Mouse (Mus musculus) macrophage (primary cell): ENCODE data around the gene Map2k5. TPM values are rescaled to one million over a fixed set of nuclear protein-coding genes. Genes with fewer than 3 reads are reported as not detected.

ENCODE experiments used
- H3K27ac ChIP-seq: fragments of 350-480 bp; formaldehyde crosslinking; 2 replicates; pipeline ENCODE4 v1.9.0; 2021
- H3K36me3 ChIP-seq: fragments of 350-480 bp; formaldehyde crosslinking; 2 replicates; pipeline ENCODE4 v1.9.0; 2021; ENCODE audit errors: inconsistent target
- H3K4me3 ChIP-seq: fragments of 350-480 bp; formaldehyde crosslinking; 2 replicates; pipeline ENCODE4 v1.9.0; 2021; ENCODE audit errors: inconsistent target
- H3K79me2 ChIP-seq: fragments of 350-480 bp; formaldehyde crosslinking; 2 replicates; pipeline ENCODE4 v1.9.0; 2021; ENCODE audit errors: inconsistent target
- WGBS: methylation state at CpG from one replicate; pipeline ENCODE4 v1.1.7; 2026; ENCODE audit warnings: inconsistent platforms; ENCODE audit not compliant: missing documents; 5-methylcytosine and 5-hydroxymethylcytosine counted together
- polyA plus RNA-seq: library from polyadenylated mRNA; stranded (reverse); fragments of 250-400 nt; gene quantifications from 3 replicates; pipeline ENCODE4 v1.2.4, GENCODE M21; 2018; ENCODE audit warnings: inconsistent platforms

Map2k5 gene
- polyA plus RNA-seq, 1 experiment from 2014 or later: 30.0 TPM

DNA sequence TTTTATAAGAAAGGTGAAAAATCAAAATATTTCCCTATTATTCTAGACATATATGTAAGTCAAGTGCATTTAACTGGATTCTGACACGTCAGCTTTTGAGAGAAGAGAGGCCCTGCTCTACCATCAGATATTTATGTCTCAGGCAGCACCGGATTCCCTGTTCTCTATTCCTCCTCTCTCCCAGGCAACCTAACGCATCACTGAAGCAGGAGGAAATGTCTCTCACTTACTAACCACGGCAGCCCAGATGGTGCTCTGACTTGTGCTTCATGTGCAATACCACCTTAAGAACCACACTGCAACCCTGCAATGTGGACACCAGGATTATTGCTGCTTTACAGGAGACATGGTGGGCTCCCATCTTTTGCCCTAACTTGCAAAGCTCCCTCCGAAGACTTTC lies 18.7 kb downstream of the Map2k5 start:
- no peak overlapping the region for H3K27ac ChIP-seq
- 72% methylated on average over 5 of the region's 5 CpGs for WGBS
- H3K4me3 ChIP-seq: no peak overlapping the region
- H3K36me3 ChIP-seq: peaks cover 32% of the 10 kb centered on the region; the same call in 1 of the 2 replicates
- H3K79me2 ChIP-seq: peaks cover 9% of the 10 kb centered on the region; the same call in 1 of the 2 replicates

DNA sequence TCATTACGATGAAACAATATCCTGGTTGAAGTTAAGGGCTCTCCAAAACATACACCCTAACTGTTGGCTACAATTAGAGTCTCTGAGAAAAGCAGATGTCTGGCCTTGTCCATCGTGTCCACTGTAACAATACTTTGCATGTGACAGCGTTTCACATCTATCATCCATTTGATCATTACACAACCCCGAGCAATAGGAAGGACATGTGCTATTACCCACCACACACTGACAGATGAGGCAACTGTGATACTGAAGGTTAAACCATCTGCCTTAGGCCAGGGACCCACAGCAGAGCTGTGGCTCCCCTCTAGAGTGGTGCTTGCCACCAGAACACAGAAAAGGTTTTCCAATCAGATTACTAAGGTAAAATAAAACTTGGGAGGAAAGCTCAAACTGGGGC lies 21.0 kb downstream of the Map2k5 start:
- Histone ChIP-seq H3K27ac (no peak overlapping the region), H3K4me3 (no peak overlapping the region), H3K79me2 (0 out of 2 replicates have a peak, but pooled peaks cover 5% of the 10 kb centered on the region), H3K36me3 (peaks cover 32% of the 10 kb centered on the region; the same call in 1 of the 2 replicates)
- WGBS: 77% methylated on average over 4 of the region's 4 CpGs

DNA sequence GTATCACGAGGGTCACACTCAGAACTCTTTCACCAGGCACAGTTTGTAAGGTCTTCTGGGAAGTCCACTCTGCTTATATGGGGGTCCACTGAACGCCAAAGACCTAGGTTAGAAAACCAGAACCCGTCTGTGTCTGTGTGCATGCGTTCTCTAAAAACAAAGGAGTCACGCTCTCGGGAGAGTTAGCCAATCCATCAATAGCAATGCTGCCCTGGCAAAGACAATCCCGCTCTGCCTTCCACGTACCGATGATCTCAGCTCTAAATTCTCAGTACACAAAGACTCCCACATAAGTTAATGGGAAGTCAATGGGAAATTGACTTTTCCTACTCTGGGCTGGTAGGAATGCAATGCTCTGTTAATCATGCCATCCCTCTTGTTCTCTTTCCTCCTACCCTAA lies 21.4 kb downstream of the Map2k5 start:
- Histone ChIP-seq H3K36me3 (peaks cover 32% of the 10 kb centered on the region; the same call in 1 of the 2 replicates), H3K4me3 (no peak overlapping the region), H3K79me2 (0 out of 2 replicates have a peak, but pooled peaks cover 5% of the 10 kb centered on the region), H3K27ac (no peak overlapping the region)
- 97% methylated on average over 9 of the region's 9 CpGs for WGBS

- no peak overlapping the region for H3K4me3 ChIP-seq
- no peak overlapping the region for H3K27ac ChIP-seq
- no peaks in the 10 kb centered on the region for H3K79me2 ChIP-seq
- 95% methylated on average over 4 of the region's 4 CpGs for WGBS
- H3K36me3 ChIP-seq: peaks cover 28% of the 10 kb centered on the region; the same call in 1 of the 2 replicates
Observed at GRCm38 (mm10) chr9:63354168-63354567, 23.5 kb downstream of the Map2k5 start.

DNA sequence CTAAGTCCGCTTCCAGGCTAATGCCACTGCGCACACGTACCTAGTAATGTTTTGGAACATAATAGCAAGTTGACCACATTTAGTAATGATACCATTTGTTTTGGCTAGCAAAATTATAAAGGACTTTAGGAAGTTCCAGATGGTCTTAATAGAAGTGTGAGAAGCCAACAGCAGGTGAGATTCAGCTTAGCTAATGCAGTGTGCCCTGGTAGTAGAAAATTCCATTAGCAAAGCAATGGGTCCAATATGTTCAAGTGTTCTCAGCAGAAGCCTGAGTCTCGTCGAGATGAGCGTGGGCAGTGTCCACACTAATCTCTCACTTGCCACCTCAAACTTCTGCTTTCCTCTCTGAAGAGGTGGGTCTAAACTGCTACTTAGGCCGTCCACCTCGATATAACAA lies 27.7 kb downstream of the Map2k5 start:
- H3K27ac ChIP-seq: no peak overlapping the region
- no peaks in the 10 kb centered on the region for H3K36me3 ChIP-seq
- WGBS: 88% methylated on average over 8 of the region's 8 CpGs
- H3K79me2 ChIP-seq: peaks cover 5% of the 10 kb centered on the region; the same call in 1 of the 2 replicates
- no peak overlapping the region for H3K4me3 ChIP-seq

DNA sequence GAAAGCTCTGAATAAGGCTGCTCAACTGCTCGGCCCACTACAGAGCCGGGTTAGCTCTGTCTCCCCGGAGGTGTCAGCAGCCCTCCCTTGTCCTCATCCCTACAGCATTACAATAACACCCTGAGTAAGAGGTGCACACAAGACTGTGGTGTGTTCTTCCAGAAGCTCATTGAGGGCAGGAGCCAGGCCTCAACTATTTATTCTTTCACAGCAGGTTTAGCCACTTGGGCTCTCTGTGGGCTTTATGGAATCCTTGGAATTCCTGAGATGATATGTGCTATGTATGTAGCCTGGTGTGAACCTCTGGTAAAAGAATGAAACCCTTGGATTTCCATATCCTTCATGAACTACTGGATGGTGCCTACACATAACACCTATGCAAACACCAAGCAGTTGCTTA lies 28.5 kb downstream of the Map2k5 start:
- Histone ChIP-seq H3K79me2 (peaks cover 5% of the 10 kb centered on the region; the same call in 1 of the 2 replicates), H3K36me3 (no peaks in the 10 kb centered on the region), H3K4me3 (no peak overlapping the region), H3K27ac (no peak overlapping the region)
- 100% methylated on average over 2 of the region's 3 CpGs for WGBS

GRCm38 (mm10) chr9:63348146-63348545 lies 29.6 kb downstream of the Map2k5 start:
- Histone ChIP-seq H3K27ac (no peak overlapping the region), H3K79me2 (peaks cover 5% of the 10 kb centered on the region; the same call in 1 of the 2 replicates), H3K4me3 (no peak overlapping the region), H3K36me3 (no peaks in the 10 kb centered on the region)
- 100% methylated on average over 1 of the region's 1 CpGs for WGBS

DNA sequence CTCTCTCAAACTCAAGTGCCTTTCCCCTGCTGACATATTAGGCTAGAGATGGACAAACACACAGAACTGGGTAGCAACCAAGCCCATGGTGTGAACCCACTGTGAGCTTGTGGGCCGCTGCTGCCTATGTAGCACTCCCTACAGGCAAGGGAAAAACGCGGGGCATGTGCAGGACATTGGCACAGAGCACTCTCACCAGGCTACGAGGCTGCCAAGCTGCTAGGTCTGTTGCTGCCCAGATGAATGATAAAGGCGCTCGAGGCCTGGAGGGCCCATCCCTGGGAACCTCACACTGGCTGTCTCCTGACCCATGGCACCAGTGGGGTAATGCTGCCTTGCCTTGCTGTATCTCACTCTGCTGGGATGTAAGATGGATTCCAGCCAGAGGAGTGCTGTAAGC lies 31.7 kb downstream of the Map2k5 start:
- H3K36me3 ChIP-seq: no peaks in the 10 kb centered on the region
- no peak overlapping the region for H3K4me3 ChIP-seq
- H3K27ac ChIP-seq: no peak overlapping the region
- H3K79me2 ChIP-seq: peaks cover 5% of the 10 kb centered on the region; the same call in 1 of the 2 replicates
- WGBS: 92% methylated on average over 6 of the region's 6 CpGs

DNA sequence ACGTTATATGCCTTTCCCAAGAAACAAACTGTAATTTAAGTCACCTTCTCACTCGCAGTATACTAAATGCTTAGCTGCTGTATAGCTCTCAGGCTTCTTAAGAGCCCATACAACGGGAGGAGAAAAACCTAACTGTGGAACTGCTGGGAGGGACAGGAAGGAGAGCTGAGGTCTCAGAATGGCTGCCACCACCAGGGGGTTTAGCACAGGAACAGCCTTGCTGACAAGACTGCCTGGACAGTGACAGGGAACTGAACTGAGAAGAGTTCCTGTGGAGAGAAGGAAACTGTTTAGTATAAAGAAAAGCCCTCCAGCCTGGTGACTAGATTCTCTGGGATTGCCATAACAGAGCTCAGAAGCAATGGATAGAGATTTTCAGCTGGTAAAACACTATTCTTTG lies 35.9 kb downstream of the Map2k5 start:
- 70% methylated on average over 2 of the region's 3 CpGs for WGBS
- Histone ChIP-seq H3K36me3 (peaks cover 7% of the 10 kb centered on the region; the same call in 1 of the 2 replicates), H3K79me2 (peaks cover under 1% of the 10 kb centered on the region; the same call in 1 of the 2 replicates), H3K4me3 (no peak overlapping the region), H3K27ac (no peak overlapping the region)

GRCm38 (mm10) chr9:63339256-63339655 lies 38.4 kb downstream of the Map2k5 start:
- H3K36me3 ChIP-seq: peaks cover 22% of the 10 kb centered on the region; the same call in 1 of the 2 replicates
- H3K79me2 ChIP-seq: no peaks in the 10 kb centered on the region
- 94% methylated on average over 6 of the region's 6 CpGs for WGBS
- no peak overlapping the region for H3K27ac ChIP-seq
- H3K4me3 ChIP-seq: no peak overlapping the region

GRCm38 (mm10) chr9:63338716-63339115 lies 39.0 kb downstream of the Map2k5 start:
- 96% methylated on average over 5 of the region's 6 CpGs for WGBS
- Histone ChIP-seq H3K27ac (no peak overlapping the region), H3K79me2 (no peaks in the 10 kb centered on the region), H3K4me3 (no peak overlapping the region), H3K36me3 (peaks cover 27% of the 10 kb centered on the region; the same call in 1 of the 2 replicates)

DNA sequence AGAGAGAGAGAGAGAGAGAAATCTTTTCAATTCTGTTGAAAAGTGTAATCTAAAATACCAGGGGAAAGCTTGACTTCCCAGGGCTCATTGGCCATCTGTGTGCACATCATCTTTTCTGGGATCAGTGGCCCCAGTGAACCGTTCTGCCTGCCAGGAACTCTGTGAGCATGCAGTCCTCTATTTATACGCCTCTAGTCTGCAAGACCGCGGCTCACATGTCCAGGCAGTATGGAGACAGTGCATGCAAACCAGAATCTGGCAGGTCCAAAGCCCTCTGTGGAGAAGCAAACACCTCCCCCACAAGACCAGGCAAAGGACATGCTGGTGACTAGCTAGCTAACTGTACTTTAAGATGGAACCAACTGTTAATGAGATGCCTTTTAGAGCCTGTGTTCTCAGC lies 41.9 kb downstream of the Map2k5 start:
- no peak overlapping the region for H3K4me3 ChIP-seq
- no peaks in the 10 kb centered on the region for H3K79me2 ChIP-seq
- H3K27ac ChIP-seq: no peak overlapping the region
- 90% methylated on average over 4 of the region's 4 CpGs for WGBS
- H3K36me3 ChIP-seq: peaks cover 40% of the 10 kb centered on the region

DNA sequence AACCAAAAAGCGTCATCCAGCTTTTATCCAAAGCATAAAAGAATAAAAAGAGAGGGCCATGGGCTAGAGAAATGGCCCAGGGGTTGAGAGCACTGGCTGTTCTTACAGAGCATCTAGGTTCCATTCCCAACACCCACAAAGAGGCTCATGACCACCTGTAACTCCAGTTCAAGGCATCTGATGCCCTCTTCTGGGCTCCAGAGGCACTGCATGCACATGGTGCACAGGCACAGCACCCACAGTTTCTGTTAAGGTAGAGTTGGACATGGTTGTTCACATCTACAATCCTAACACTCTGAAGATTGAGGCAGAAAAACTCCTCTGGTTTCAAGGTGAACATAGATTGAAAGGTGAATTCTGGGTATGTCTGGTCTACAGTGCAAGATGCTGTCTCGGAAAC lies 44.6 kb downstream of the Map2k5 start:
- Histone ChIP-seq H3K79me2 (no peaks in the 10 kb centered on the region), H3K27ac (no peak overlapping the region), H3K36me3 (peaks cover 55% of the 10 kb centered on the region), H3K4me3 (no peak overlapping the region)
- 100% methylated on average over 2 of the region's 2 CpGs for WGBS

GRCm38 (mm10) chr9:63331246-63331645 lies 46.5 kb downstream of the Map2k5 start:
- no peak overlapping the region for H3K27ac ChIP-seq
- no peak overlapping the region for H3K4me3 ChIP-seq
- H3K79me2 ChIP-seq: no peaks in the 10 kb centered on the region
- WGBS: 94% methylated on average over 6 of the region's 6 CpGs
- H3K36me3 ChIP-seq: peaks cover 50% of the 10 kb centered on the region

GRCm38 (mm10) chr9:63328958-63329685 lies 48.6 kb downstream of the Map2k5 start:
- WGBS: 96% methylated on average over 15 of the region's 15 CpGs
- Histone ChIP-seq H3K27ac (no peak overlapping the region), H3K79me2 (no peaks in the 10 kb centered on the region), H3K36me3 (peaks cover 38% of the 10 kb centered on the region), H3K4me3 (no peak overlapping the region)
